Mouse (Mus musculus): ENCODE measurements around the gene Notch2. TPM values are rescaled to one million over a fixed set of nuclear protein-coding genes. Genes with fewer than 3 reads are reported as not detected.

The Notch2 gene
- polyA plus RNA-seq, 1 experiment from 2014 or later = 33.8 TPM

DNA sequence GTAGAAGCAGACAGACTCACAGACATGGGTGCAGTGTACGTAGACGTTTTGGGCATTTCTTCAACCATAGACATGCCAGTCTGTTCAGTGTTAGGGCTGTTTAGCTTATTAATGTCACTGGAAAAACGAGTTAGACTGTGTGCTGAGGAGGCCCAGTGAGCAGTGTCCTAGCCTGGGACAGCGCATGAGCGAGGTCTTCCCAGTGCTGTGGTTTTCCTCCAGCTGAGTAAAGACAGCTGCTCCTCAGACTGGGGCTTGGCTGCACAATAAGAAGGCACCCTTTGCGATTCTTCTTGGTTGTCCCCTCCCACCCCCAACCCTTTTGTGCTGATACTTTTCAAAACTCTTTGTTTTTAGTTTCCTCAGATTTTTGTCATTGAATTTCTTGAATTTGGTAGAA is 22.8 kb downstream of the Notch2 start:
- Histone ChIP-seq H3K36me3 (no peaks in the 10 kb centered on the region), H3K27ac (peak overlapping the region; percentile 73), H3K27me3 (no peaks in the 10 kb centered on the region), H3K4me3 (replicated peaks) (no peak overlapping the region), H3K4me1 (peaks cover 94% of the 10 kb centered on the region), H3K9ac (no peak overlapping the region), H3K4me2 (peak overlapping the region; percentile 12; the same call in 1 of the 2 replicates), H3K9me3 (replicated peaks) (no peaks in the 10 kb centered on the region)
- 54% methylated on average over 6 of the region's 6 CpGs for WGBS
- ATAC-seq (replicated peaks; ENCODE audit: low FRiP score) = peak; percentile 37; the same call in 1 of the 2 replicates

DNA sequence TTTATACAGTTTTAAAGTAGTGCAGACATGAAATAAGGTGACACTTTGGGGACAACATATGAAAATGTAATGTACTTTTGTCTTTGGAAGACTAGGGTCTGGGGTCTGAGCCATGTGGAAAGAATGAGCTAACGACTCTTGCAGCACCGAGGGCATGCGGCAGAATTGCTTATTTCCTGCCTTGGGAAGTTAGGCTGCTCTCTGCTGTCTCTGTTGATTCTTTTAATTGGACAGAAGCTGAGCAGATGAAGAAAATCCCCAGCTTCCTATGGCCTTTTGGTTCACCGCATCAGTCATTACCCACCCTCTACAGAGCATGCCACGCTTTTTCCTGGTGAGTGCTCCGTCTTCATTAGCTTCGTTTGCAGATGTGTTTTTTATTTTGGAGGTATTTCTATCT is 23.8 kb downstream of the Notch2 start:
- 64% methylated on average over 7 of the region's 7 CpGs for WGBS
- Histone ChIP-seq H3K36me3 (no peaks in the 10 kb centered on the region), H3K4me3 (replicated peaks) (no peak overlapping the region), H3K9ac (no peak overlapping the region), H3K27me3 (no peaks in the 10 kb centered on the region), H3K27ac (no peak overlapping the region; the same call in 1 of the 2 replicates), H3K4me2 (no peak overlapping the region), H3K4me1 (peaks cover 93% of the 10 kb centered on the region), H3K9me3 (replicated peaks) (no peaks in the 10 kb centered on the region)
- no peak for ATAC-seq (replicated peaks; ENCODE audit: low FRiP score)

DNA sequence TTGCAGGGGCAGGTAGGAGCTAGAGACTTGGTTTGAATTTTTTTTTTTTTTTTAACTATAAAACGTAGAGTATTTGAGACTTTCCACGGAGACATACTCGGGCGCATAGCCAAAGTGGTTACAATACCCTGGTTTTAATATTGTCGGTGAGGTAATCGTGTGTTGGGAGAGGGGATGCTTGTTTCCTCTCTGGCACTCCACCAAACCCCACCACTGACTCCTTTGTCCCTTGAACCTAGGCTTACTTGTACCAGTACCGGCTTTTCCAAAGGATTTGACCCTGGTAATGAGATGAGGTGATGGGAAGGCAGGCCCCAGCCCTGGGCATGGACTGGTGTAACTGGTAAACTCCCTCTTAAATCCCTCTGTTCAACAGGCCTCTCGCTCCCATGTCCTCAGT is 25.3 kb downstream of the Notch2 start:
- H3K4me3 ChIP-seq (replicated peaks) = no peak overlapping the region
- no peak for ATAC-seq (replicated peaks; ENCODE audit: low FRiP score)
- H3K4me2 ChIP-seq = no peak overlapping the region
- H3K9ac ChIP-seq = no peak overlapping the region
- H3K27me3 ChIP-seq = no peaks in the 10 kb centered on the region
- no peaks in the 10 kb centered on the region for H3K9me3 ChIP-seq (replicated peaks)
- 0 out of 2 replicates have a peak overlapping the region, but pooled peaks have one; percentile 68 for H3K27ac ChIP-seq
- H3K4me1 ChIP-seq = peaks cover 95% of the 10 kb centered on the region
- H3K36me3 ChIP-seq = no peaks in the 10 kb centered on the region
- WGBS = 63% methylated on average over 8 of the region's 8 CpGs

DNA sequence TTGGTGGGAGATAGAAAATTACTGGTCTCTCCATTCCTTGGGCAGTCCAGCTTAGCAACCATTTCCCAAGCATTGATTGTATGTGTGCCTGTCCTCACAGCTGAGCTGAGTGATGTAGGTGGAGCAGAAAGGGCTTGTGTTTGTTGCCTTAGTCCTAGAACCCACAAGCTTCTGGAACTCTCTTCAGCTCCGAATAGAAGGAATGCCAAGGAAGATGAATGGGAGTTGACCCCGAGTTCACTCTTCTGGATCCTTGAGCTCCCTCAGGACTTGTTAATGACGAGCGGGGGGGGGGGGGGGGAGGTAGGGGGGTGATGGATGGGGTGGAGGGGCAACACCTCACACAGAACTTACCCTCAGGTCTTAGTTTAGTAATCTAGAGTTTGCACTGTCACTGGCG is 25.9 kb downstream of the Notch2 start:
- no peak overlapping the region for H3K9ac ChIP-seq
- WGBS = 18% methylated on average over 5 of the region's 5 CpGs
- peak overlapping the region; percentile 68; the same call in 1 of the 2 replicates for H3K27ac ChIP-seq
- ATAC-seq (replicated peaks; ENCODE audit: low FRiP score) = no peak
- H3K4me1 ChIP-seq = peaks cover 95% of the 10 kb centered on the region
- no peaks in the 10 kb centered on the region for H3K9me3 ChIP-seq (replicated peaks)
- H3K27me3 ChIP-seq = no peaks in the 10 kb centered on the region
- no peaks in the 10 kb centered on the region for H3K36me3 ChIP-seq
- no peak overlapping the region for H3K4me2 ChIP-seq
- H3K4me3 ChIP-seq (replicated peaks) = no peak overlapping the region

GRCm38 (mm10) chr3:98039666-98040456 is 26.5 kb downstream of the Notch2 start:
- 63% methylated on average over 16 of the region's 16 CpGs for WGBS
- Histone ChIP-seq H3K4me1 (peaks cover 95% of the 10 kb centered on the region), H3K9ac (no peak overlapping the region), H3K36me3 (no peaks in the 10 kb centered on the region), H3K27ac (peak overlapping the region; percentile 68; the same call in 1 of the 2 replicates), H3K4me2 (no peak overlapping the region), H3K9me3 (replicated peaks) (no peaks in the 10 kb centered on the region), H3K4me3 (replicated peaks) (no peak overlapping the region), H3K27me3 (no peaks in the 10 kb centered on the region)
- no peak for ATAC-seq (replicated peaks; ENCODE audit: low FRiP score)

- Histone ChIP-seq H3K27me3 (no peaks in the 10 kb centered on the region), H3K36me3 (no peaks in the 10 kb centered on the region), H3K9ac (no peak overlapping the region), H3K4me3 (replicated peaks) (no peak overlapping the region), H3K27ac (peak overlapping the region; percentile 38; the same call in 1 of the 2 replicates), H3K4me1 (peaks cover 95% of the 10 kb centered on the region), H3K9me3 (replicated peaks) (no peaks in the 10 kb centered on the region), H3K4me2 (no peak overlapping the region)
- WGBS = 71% methylated on average over 6 of the region's 6 CpGs
- ATAC-seq (replicated peaks; ENCODE audit: low FRiP score) = no peak
Observed at GRCm38 (mm10) chr3:98040836-98041235, 27.5 kb downstream of the Notch2 start.

DNA sequence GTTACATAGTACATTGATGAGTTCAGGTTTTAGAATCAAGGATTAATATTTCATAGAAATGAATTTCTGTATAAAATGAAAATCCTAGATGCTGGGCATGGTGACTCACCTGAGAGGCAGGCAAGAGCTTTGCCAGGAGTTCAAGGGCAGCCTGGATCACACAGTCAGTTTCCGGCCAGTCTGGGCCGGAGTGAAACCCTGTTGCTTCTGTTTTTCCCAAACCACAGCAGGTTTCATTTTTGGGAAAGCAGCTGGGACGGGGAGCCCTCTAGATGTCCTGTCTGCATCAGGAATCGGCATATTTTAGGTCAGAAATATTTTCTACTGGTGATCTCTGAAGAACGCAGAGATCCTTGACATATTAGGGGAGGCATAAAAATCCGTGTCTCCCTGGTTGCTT is 29.0 kb downstream of the Notch2 start:
- 38% methylated on average over 6 of the region's 6 CpGs for WGBS
- no peaks in the 10 kb centered on the region for H3K9me3 ChIP-seq (replicated peaks)
- H3K27ac ChIP-seq = peak overlapping the region; percentile 89
- H3K4me1 ChIP-seq = peaks cover 95% of the 10 kb centered on the region
- H3K4me3 ChIP-seq (replicated peaks) = peak overlapping the region; percentile 21
- H3K4me2 ChIP-seq = peak overlapping the region; percentile 42
- no peak overlapping the region for H3K9ac ChIP-seq
- ATAC-seq (replicated peaks; ENCODE audit: low FRiP score) = no peak
- no peaks in the 10 kb centered on the region for H3K36me3 ChIP-seq
- no peaks in the 10 kb centered on the region for H3K27me3 ChIP-seq

DNA sequence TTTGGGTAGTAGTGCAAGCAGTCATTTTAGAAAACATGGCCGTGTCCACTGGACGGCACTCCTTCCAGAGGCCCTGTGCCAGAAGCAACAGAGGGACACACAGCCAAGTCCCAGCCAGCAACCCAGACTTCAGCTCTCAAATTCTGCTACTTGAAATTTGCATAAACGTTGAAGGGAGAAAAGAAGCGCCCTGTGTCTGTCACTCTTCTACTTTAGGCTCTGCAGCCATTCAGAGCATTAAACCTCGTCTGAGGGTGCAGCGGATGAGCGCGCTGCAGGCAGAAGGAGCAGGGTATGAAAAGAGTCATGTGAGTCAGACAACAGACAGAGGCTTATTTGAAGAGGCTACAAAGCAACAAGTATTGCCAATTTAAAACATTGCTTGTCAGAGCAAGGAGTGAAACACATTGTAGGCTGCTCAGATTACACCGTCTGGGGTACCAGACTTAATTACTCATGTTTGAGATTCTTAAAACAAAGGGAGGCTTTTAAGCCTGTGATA is 29.7 kb downstream of the Notch2 start:
- no peaks in the 10 kb centered on the region for H3K27me3 ChIP-seq
- WGBS = 12% methylated on average over 9 of the region's 9 CpGs
- peak overlapping the region; percentile 89 for H3K27ac ChIP-seq
- no peak overlapping the region for H3K9ac ChIP-seq
- H3K36me3 ChIP-seq = no peaks in the 10 kb centered on the region
- H3K4me1 ChIP-seq = peaks cover 93% of the 10 kb centered on the region
- H3K4me2 ChIP-seq = peak overlapping the region; percentile 42
- H3K9me3 ChIP-seq (replicated peaks) = no peaks in the 10 kb centered on the region
- peak; percentile 24; the same call in 1 of the 2 replicates for ATAC-seq (replicated peaks; ENCODE audit: low FRiP score)
- H3K4me3 ChIP-seq (replicated peaks) = peak overlapping the region; percentile 21

GRCm38 (mm10) chr3:98043669-98044068 is 30.3 kb downstream of the Notch2 start:
- Histone ChIP-seq H3K9me3 (replicated peaks) (no peaks in the 10 kb centered on the region), H3K36me3 (no peaks in the 10 kb centered on the region), H3K9ac (no peak overlapping the region), H3K27ac (peak overlapping the region; percentile 89), H3K27me3 (no peaks in the 10 kb centered on the region), H3K4me3 (replicated peaks) (no peak overlapping the region), H3K4me1 (peaks cover 86% of the 10 kb centered on the region), H3K4me2 (peak overlapping the region; percentile 42)
- ATAC-seq (replicated peaks; ENCODE audit: low FRiP score) = no peak; the same call in 1 of the 2 replicates
- WGBS = 47% methylated on average over 4 of the region's 4 CpGs

DNA sequence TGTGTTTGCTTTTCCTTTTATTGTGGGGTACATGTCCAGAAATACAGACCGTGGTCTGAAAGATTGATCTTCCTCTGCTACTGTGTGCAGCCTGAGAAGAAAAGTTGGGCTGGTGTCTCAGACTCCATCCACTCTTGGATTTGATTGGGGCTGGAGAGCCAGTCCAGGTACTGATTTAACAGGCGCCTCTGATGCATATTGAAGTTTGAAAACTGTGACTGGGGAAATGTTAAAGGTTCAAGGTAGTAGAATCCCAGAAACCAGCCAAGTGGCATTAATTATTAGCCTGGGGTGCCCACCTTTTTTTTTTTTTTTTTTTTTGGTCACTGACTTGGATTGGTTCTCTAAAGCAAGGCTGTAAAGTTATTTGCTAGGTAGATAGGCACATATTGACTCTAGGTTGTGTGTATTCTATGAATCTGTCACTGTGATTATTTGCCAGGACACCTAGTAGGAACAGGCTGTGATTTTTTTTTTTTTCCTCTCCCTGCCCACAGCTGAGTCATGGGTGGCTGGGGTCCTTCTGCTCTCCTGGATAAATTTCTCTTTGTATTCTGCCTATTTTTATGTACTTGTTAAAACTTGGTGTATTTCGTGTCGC is 31.5 kb downstream of the Notch2 start:
- ATAC-seq (replicated peaks; ENCODE audit: low FRiP score) = no peak
- Histone ChIP-seq H3K9ac (no peak overlapping the region), H3K27me3 (no peaks in the 10 kb centered on the region), H3K4me2 (no peak overlapping the region), H3K36me3 (no peaks in the 10 kb centered on the region), H3K27ac (peak overlapping the region; percentile 89), H3K4me1 (peaks cover 85% of the 10 kb centered on the region), H3K9me3 (replicated peaks) (no peaks in the 10 kb centered on the region), H3K4me3 (replicated peaks) (no peak overlapping the region)
- WGBS = 73% methylated on average over 4 of the region's 4 CpGs

DNA sequence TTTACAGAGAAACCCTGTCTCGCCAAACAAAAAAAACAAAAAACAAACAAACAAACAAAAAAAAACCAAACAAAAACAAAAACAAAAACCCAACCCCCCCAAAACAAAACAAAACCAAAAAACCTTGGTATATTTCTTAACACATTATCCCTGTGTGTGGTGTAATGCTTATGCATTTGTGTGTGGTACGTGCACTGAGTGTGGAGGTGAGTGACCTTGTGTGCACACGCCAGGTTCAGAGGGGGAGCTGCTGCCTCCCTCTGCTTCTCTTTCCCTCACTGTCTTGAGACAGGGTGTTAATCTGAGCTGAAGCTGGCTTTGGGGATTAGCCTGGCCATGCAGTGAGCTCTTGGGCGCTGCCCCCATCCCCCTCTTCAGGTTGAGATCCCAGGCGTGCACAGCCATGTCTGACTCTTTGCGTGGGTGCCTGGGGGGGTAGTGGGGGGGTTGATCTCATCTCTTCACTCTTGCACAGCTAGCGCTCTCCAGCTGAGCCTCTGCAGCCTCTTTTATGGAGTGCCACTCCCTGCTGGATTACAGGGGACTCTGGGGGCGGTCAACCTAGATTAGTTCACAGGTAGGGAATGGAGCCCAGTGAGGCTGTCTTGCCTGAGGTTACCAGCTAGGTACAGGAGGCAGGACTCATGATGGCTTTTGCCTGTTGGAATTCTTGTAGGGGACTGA is 32.3 kb downstream of the Notch2 start:
- Histone ChIP-seq H3K9me3 (replicated peaks) (no peaks in the 10 kb centered on the region), H3K27ac (peak overlapping the region; percentile 89), H3K27me3 (no peaks in the 10 kb centered on the region), H3K4me3 (replicated peaks) (no peak overlapping the region), H3K36me3 (no peaks in the 10 kb centered on the region), H3K4me2 (peak overlapping the region; percentile 10), H3K4me1 (peaks cover 88% of the 10 kb centered on the region), H3K9ac (no peak overlapping the region)
- peak; percentile 44 for ATAC-seq (replicated peaks; ENCODE audit: low FRiP score)
- 46% methylated on average over 8 of the region's 8 CpGs for WGBS

DNA sequence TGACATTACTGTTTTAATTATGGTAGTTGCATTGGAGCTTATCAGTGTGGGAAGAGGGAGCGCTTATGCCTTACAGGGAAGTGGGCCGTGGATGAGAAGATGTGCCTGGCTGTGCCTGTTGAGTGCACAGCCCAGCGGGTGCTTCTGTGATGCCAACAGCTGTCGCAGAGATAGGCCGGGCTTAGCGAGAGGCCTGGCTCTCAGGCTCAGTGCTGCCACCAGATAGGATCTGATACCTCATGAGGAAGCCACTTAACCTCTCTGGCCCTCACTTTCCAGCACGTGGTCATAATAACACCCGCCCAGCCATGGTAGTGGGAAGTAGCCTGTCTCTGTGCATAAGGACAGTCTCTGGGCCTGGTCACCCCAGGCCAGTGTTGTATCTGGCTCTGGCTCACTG is 33.0 kb downstream of the Notch2 start:
- Histone ChIP-seq H3K4me2 (no peak overlapping the region), H3K4me1 (peaks cover 88% of the 10 kb centered on the region), H3K9ac (no peak overlapping the region), H3K9me3 (replicated peaks) (no peaks in the 10 kb centered on the region), H3K27ac (peak overlapping the region; percentile 89), H3K36me3 (no peaks in the 10 kb centered on the region), H3K4me3 (replicated peaks) (no peak overlapping the region), H3K27me3 (no peaks in the 10 kb centered on the region)
- peak; percentile 57 for ATAC-seq (replicated peaks; ENCODE audit: low FRiP score)
- 18% methylated on average over 8 of the region's 8 CpGs for WGBS

Measured in kidney, embryonic 15.5 days (tissue).